Mouse (Mus musculus): Measurements from ENCODE around the gene Six1. TPM values are rescaled to one million over a fixed set of nuclear protein-coding genes. Genes with fewer than 3 reads are reported as not detected.

The Six1 gene
- polyA plus RNA-seq (2012; ENCODE audit: low replicate concordance): 0.03 and 0.25 TPM in 2 replicates

GRCm38 (mm10) chr12:73053668-73054241 is at the start of gene Six1:
Gene Six1, minus strand, starts transcription at chr12:73053887.

Other genes starting within 250 kb of the Six1 start
- not detected in 2 replicates for gene Six6, start 114.0 kb downstream of the Six1 start, polyA plus RNA-seq (2012; ENCODE audit: low replicate concordance)
- not detected in 2 replicates for gene 4930447C04Rik, start 113.1 kb downstream of the Six1 start, polyA plus RNA-seq (2012; ENCODE audit: low replicate concordance)
- not detected in 2 replicates for gene Six4, start 59.6 kb upstream of the Six1 start, polyA plus RNA-seq (2012; ENCODE audit: low replicate concordance)
- gene Mnat1, start 69.8 kb upstream of the Six1 start, polyA plus RNA-seq (2012; ENCODE audit: low replicate concordance): 1.4 and 1.9 TPM in 2 replicates
- 0.64 and 0.91 TPM in 2 replicates for gene Trmt5, start 232.8 kb upstream of the Six1 start, polyA plus RNA-seq (2012; ENCODE audit: low replicate concordance)
- 2.1 and 4.9 TPM in 2 replicates for gene Slc38a6, start 232.9 kb upstream of the Six1 start, polyA plus RNA-seq (2012; ENCODE audit: low replicate concordance)